Mouse (Mus musculus): ENCODE measurements around the gene Apln.
A peak's percentile ranks its signal among the peaks of the same experiment; 100 is the strongest.

The Apln gene

GRCm38 (mm10) chrX:48019359-48019758, 15.3 kb downstream of the Apln start:
- no peak for DNase-seq (ENCODE audit: low read depth, low spot score)

DNA sequence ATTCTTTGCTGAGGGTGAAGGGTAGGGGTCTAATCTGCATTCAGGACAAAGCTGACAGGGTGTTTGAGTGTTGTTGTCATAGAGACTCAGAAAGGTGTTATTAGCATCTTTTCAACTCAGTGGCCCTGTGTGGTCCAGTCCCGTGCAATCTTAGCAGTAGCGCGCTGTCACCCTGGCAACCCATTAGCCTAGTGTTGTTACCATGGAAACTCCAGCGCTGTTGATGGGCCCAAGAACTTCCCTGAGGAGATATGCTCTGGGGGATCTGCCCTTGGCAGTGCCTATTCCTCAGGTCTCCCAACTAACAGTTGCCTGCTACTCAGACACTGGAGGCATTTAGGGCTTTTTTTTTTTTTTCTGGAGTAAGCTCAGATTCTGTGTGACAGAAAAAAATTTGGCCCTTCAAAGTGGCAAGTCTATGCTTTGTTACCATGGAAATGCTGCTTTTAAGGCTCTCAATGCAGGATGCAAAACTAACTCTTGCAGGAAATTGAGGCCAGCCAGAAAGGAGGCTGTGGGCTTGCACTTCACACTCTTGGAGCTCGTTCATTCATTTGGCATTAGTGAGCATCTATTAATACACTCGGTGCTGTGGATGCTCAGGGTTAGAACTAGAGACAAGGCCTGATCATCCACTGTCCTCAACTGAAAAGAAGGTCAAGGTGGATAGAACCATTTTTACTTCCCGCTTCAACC, 17.6 kb downstream of the Apln start:
- DNase-seq (ENCODE audit: low read depth, low spot score): no peak

DNA sequence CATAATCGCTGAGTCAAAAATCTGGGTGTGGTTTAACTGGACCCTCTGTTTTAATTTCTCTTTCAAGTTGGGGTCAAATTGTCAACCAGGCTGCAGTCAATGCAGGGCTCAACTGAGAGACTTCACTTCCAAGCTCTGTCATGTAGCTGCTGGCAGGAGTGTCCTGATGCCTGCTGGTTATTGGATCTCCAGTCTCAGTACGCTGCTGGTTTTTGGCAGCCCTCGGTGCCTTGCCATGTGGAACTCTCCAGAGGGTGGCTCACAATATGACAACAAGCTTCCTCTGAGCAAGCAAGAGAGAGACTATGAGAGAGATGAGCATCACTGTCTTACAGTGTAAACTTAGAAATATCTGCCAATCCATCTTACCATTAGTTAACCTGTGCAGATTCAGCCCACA, 23.0 kb downstream of the Apln start:
- DNase-seq (ENCODE audit: low read depth, low spot score): no peak

- no peak for DNase-seq (ENCODE audit: low read depth, low spot score)
These were observed 28.6 kb downstream of the Apln start for GRCm38 (mm10) chrX:48006062-48006461.

- no peak for DNase-seq (ENCODE audit: low read depth, low spot score)
These were observed 29.9 kb downstream of the Apln start for GRCm38 (mm10) chrX:48004786-48005185.

DNA sequence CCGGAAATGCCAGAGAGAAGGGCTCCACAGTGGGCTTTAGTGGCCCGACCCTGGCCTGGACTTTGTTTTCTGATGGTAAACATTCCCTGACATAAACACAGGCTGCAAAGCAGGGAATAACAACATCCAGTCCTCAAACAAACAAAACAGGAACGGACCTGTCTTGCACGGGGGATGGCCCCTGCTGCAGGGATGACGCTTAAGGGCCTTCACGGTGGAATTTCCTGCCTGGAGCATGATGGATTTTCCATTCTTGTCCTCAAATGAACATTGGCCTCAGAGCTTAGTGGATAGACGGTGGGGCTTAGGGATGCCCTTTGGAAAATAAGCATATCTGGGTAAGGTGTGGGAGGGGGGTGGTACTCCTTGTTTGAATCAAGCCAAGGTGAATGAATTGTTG, 33.5 kb downstream of the Apln start:
- no peak for DNase-seq (ENCODE audit: low read depth, low spot score)

DNA sequence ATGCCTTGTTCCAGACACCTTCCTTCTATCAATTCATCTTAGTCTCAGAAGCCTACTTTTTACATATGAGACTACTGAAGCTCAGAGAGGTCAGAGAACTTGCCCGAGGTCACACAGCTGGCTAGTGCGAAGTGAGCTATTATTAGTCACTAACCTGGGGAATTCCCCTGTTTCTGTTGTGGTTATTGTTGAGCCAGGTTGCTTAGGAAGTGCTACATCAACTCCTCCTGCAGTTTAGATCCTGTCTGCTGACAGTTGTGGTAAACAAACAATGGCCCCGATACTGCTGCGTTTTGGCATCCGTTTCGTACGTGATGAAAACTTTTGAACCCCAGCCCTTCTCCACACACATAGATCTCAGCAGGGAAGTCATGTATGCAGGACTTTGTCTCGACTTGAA, 36.2 kb downstream of the Apln start:
- no peak for DNase-seq (ENCODE audit: low read depth, low spot score)

DNA sequence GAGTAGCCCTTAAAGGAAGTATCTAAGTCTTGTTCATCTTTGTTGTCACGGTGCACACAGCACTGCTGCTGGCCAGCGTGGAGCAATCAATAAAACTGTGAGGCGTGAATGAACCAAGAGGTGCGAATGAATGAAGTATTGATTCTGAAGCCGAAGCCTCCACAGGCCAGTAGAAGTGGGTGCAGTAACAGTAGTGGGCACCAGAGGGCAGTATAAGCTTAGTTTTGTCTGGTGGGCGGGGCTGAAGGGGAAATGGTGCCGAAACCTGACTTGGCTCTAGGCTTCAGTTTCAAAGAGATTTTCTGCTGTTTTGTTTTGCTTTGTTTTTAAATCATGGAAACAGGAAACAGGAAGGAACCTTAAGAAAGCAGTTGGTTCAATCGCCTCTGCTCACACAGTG, 42.0 kb downstream of the Apln start:
- DNase-seq (ENCODE audit: low read depth, low spot score): peak; percentile 43

DNA sequence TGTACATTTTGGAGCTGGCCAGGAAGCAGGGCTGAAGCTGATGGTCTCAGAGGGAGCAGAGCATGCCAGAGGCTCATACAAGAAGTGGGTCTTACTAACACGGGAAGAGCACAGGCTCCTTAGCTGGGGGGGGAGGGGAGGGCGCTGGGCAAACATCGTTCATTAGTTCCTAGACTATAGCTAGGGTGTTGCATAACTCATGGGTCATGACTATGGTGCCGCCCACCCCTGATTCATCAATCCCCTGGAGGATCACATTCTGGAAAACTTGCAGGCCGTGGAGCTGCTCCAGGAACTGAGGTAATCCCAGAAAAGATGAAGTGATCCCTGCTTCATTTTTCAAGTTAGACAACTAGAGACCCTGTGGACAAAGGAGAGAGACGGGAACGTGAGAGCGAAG, 46.6 kb downstream of the Apln start:
- DNase-seq (ENCODE audit: low read depth, low spot score): no peak

DNA sequence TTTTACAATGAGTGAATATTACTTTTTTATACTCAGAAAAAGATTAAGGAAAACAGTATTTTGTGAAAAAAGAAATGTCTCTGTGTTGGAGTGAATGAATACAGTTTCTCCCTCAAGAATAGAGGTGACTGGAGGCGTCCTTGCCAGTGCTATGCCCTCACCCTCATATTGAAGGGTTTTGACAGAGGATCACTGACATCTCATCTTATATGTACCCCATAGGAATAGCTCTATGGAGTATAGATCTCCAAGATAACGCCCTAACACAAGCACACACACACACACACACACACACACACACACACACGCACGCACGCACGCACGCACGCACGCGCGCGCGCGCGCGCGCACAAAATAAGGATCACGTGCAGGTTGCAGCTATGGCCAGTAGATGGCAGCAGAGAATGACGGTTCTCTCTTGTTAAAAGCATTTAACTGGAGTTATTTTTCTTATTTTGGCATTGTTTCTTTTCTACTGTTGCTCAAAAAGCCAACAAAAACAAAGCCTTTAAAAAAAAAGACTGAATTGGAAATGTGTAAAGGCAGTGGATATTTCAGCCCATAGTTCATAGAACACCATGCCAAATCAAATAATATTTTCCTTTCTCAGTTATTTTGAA, 49.5 kb downstream of the Apln start:
- DNase-seq (ENCODE audit: low read depth, low spot score): peak; percentile 60

- DNase-seq (ENCODE audit: low read depth, low spot score): no peak
These were observed 57.6 kb downstream of the Apln start for GRCm38 (mm10) chrX:47977078-47977477.

GRCm38 (mm10) chrX:47976551-47976950, 58.1 kb downstream of the Apln start:
- no peak for DNase-seq (ENCODE audit: low read depth, low spot score)
